Mouse (Mus musculus): ENCODE data around the gene E130208F15Rik. TPM values are rescaled to one million over a fixed set of nuclear protein-coding genes. Genes with fewer than 3 reads are reported as not detected.

Gene E130208F15Rik
- polyA plus RNA-seq, 1 experiment from 2014 or later = not detected

DNA sequence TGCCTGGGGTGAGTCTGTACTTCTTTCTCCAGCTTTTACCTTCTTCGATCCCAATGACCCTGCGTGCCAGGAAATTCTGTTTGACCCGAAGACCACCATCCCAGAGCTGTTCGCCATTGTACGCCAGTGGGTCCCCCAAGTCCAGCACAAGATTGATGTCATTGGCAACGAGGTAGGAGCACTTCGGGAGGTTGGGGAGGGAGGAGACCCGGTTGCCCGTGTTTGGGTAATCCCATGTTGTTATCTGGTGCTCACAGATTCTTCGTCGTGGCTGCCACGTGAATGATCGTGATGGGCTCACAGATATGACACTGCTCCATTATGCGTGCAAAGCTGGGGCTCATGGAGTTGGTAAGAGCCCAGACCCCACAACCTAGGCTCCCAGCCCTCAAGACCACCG is 24.7 kb upstream of the E130208F15Rik start:
- no peaks in the 10 kb centered on the region for H3K9me3 ChIP-seq (ENCODE audit: control insufficient read depth, low read length)
- H3K36me3 ChIP-seq (ENCODE audit: control insufficient read depth, insufficient read depth, low read length) = 0 out of 2 replicates have a peak, but pooled peaks cover 2% of the 10 kb centered on the region
- TF ChIP-seq EP300 (optimal IDR thresholded peaks at IDR 0.05) (no peak), CTCF (IDR thresholded peaks at IDR 0.05; ENCODE audit: low read depth) (no peak)
- WGBS = 94% methylated on average over 15 of the region's 15 CpGs
- H3K4me2 ChIP-seq (replicated peaks; ENCODE audit: low read depth) = no peak overlapping the region
- no peaks in the 10 kb centered on the region for H3K27me3 ChIP-seq (ENCODE audit: control insufficient read depth, insufficient read depth, low read length)
- H3K4me1 ChIP-seq (replicated peaks; ENCODE audit: control insufficient read depth, insufficient read depth) = no peaks in the 10 kb centered on the region
- no peak overlapping the region for H3K27ac ChIP-seq (replicated peaks)
- H3K4me3 ChIP-seq (ENCODE audit: low read depth, low read length) = no peak overlapping the region
- H3K9ac ChIP-seq (ENCODE audit: low read length) = no peak overlapping the region
- ATAC-seq (ENCODE audit: low FRiP score, low TSS enrichment) = no peak
- DNase-seq (ENCODE audit: low spot score) = no peak

- Histone ChIP-seq H3K4me3 (ENCODE audit: low read depth, low read length) (no peak overlapping the region), H3K9me3 (ENCODE audit: control insufficient read depth, low read length) (no peaks in the 10 kb centered on the region), H3K27ac (replicated peaks) (no peak overlapping the region), H3K36me3 (ENCODE audit: control insufficient read depth, insufficient read depth, low read length) (0 out of 2 replicates have a peak, but pooled peaks cover 2% of the 10 kb centered on the region), H3K4me2 (replicated peaks; ENCODE audit: low read depth) (no peak overlapping the region), H3K27me3 (ENCODE audit: control insufficient read depth, insufficient read depth, low read length) (no peaks in the 10 kb centered on the region), H3K4me1 (replicated peaks; ENCODE audit: control insufficient read depth, insufficient read depth) (no peaks in the 10 kb centered on the region), H3K9ac (ENCODE audit: low read length) (no peak overlapping the region)
- DNase-seq (ENCODE audit: low spot score) (no peak), ATAC-seq (ENCODE audit: low FRiP score, low TSS enrichment) (no peak)
- WGBS = 78% methylated on average over 16 of the region's 16 CpGs
- TF ChIP-seq CTCF (IDR thresholded peaks at IDR 0.05; ENCODE audit: low read depth) (no peak), EP300 (optimal IDR thresholded peaks at IDR 0.05) (no peak)
These were observed 24.3 kb upstream of the E130208F15Rik start for GRCm38 (mm10) chr7:30297266-30297665.

- H3K4me3 ChIP-seq (ENCODE audit: low read depth, low read length) = no peak overlapping the region
- no peaks in the 10 kb centered on the region for H3K27me3 ChIP-seq (ENCODE audit: control insufficient read depth, insufficient read depth, low read length)
- H3K36me3 ChIP-seq (ENCODE audit: control insufficient read depth, insufficient read depth, low read length) = peaks cover 5% of the 10 kb centered on the region; the same call in 1 of the 2 replicates
- peak; percentile 34 for DNase-seq (ENCODE audit: low spot score)
- H3K4me2 ChIP-seq (replicated peaks; ENCODE audit: low read depth) = no peak overlapping the region
- WGBS = 54% methylated on average over 3 of the region's 3 CpGs
- no peak overlapping the region for H3K27ac ChIP-seq (replicated peaks)
- H3K9ac ChIP-seq (ENCODE audit: low read length) = no peak overlapping the region
- no peak for ATAC-seq (ENCODE audit: low FRiP score, low TSS enrichment)
- H3K4me1 ChIP-seq (replicated peaks; ENCODE audit: control insufficient read depth, insufficient read depth) = no peaks in the 10 kb centered on the region
- no peaks in the 10 kb centered on the region for H3K9me3 ChIP-seq (ENCODE audit: control insufficient read depth, low read length)
- TF ChIP-seq EP300 (optimal IDR thresholded peaks at IDR 0.05) (no peak), CTCF (IDR thresholded peaks at IDR 0.05; ENCODE audit: low read depth) (peak; percentile 76)
These were observed 20.6 kb upstream of the E130208F15Rik start for GRCm38 (mm10) chr7:30300914-30301313.

DNA sequence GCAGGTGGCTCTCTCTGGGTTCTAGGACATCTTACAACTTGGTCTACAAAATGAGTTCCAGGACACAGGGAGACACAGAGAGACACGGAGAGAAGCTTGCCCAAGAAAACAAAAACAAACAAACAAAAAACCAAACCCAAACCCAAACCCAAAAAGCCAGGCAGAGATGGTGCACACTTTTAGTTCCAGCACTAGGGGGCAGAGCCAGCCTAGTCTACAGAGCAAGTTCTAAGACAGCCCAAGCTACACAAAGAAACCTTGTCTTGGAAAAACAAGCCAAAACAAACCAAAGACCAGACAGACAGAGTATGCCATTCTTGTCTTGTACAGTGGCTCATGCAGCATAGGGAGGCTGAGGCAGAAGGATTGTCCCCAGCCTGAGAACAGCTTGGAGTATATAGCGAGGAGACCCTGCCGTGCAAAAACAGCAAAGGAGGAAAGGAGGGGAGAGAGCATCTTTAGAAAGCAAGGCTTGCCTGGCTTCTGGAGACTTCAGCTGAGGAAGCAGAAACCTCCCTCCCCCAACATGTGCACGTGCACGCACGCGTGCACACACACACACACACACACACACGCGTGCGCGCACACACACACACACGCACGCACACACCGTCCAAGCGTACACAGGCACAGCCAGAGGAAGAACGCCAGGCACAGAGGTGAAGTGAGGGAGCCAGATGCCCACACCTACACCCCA is 15.3 kb upstream of the E130208F15Rik start:
- no peak for DNase-seq (ENCODE audit: low spot score)
- Histone ChIP-seq H3K9ac (ENCODE audit: low read length) (no peak overlapping the region), H3K27me3 (ENCODE audit: control insufficient read depth, insufficient read depth, low read length) (no peaks in the 10 kb centered on the region), H3K27ac (replicated peaks) (no peak overlapping the region), H3K4me3 (ENCODE audit: low read depth, low read length) (no peak overlapping the region), H3K36me3 (ENCODE audit: control insufficient read depth, insufficient read depth, low read length) (peaks cover 3% of the 10 kb centered on the region; the same call in 1 of the 2 replicates), H3K4me1 (replicated peaks; ENCODE audit: control insufficient read depth, insufficient read depth) (0 out of 2 replicates have a peak, but pooled peaks cover 3% of the 10 kb centered on the region), H3K4me2 (replicated peaks; ENCODE audit: low read depth) (no peak overlapping the region), H3K9me3 (ENCODE audit: control insufficient read depth, low read length) (no peaks in the 10 kb centered on the region)
- peak; percentile 65 for TF ChIP-seq CTCF (IDR thresholded peaks at IDR 0.05; ENCODE audit: low read depth)
- no peak for TF ChIP-seq EP300 (optimal IDR thresholded peaks at IDR 0.05)
- WGBS = 86% methylated on average over 16 of the region's 16 CpGs
- ATAC-seq (ENCODE audit: low FRiP score, low TSS enrichment) = no peak

DNA sequence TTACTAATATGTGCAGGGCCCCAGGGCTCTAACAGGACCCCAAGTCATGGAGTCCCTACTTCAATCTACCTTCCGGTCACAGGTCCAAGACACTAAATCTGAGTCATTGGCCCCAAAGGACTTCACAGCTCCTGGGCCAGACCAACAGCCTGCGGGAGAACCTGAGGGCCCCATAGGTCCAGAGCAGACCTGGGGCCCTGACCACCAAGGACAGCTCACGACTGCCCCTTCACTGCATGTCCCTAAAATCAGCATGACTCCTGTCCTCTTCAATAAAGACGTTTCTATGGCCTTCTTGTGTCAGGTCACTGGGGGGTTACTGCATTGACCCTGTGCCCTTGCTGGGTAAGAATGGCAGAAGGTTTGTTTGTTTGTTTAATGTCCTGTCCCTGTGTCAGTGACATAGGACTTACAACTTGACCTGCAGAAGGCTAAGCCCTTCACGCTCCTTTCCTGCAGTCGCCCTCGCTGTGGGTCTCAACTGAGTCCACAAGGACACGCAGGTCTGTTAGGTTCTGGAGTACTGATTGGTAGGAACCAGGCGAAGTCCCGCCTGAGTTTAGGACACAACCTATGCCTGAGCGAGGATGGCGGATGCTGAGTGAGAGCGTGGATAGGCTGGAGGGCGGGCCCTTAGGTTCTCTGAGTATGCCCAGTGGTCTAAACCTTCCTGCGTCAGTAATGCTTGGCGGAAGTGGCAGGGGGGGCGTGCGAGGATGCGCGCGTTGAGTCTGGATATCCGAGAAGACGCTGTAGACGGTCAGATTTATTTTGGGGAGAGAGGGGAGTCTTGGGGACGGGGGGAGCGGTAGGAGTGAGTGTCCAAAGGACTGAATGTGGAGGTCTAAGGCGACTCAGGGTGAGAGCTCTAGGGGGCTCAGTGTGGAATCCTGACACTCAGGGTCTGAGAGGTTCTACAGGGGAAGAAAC is 13.2 kb upstream of the E130208F15Rik start, which contains the start of gene Alkbh6:
Gene Alkbh6, plus strand, starts transcription at position 642 of the 930 bp plus-strand sequence.
- H3K36me3 ChIP-seq (ENCODE audit: control insufficient read depth, insufficient read depth, low read length) = peaks cover 3% of the 10 kb centered on the region; the same call in 1 of the 2 replicates
- peak within 1 kb of the TSS; percentile 62 for H3K4me2 ChIP-seq (replicated peaks; ENCODE audit: low read depth)
- H3K9ac ChIP-seq (ENCODE audit: low read length) = peak within 1 kb of the TSS; percentile 65
- peak; percentile 20 for TF ChIP-seq CTCF (IDR thresholded peaks at IDR 0.05; ENCODE audit: low read depth)
- TF ChIP-seq EP300 (optimal IDR thresholded peaks at IDR 0.05) = no peak
- H3K4me1 ChIP-seq (replicated peaks; ENCODE audit: control insufficient read depth, insufficient read depth) = 0 out of 2 replicates have a peak, but pooled peaks cover 3% of the 10 kb centered on the region
- H3K4me3 ChIP-seq (ENCODE audit: low read depth, low read length) = peak within 1 kb of the TSS; percentile 69
- H3K9me3 ChIP-seq (ENCODE audit: control insufficient read depth, low read length) = no peaks in the 10 kb centered on the region
- ATAC-seq (ENCODE audit: low FRiP score, low TSS enrichment) (peak; percentile 99), DNase-seq (ENCODE audit: low spot score) (peak; percentile 94)
- H3K27me3 ChIP-seq (ENCODE audit: control insufficient read depth, insufficient read depth, low read length) = no peaks in the 10 kb centered on the region
- 0 out of 2 replicates have a peak within 1 kb of the TSS, but pooled peaks have one; percentile 30 for H3K27ac ChIP-seq (replicated peaks)
- WGBS = 4% methylated on average over 27 of the region's 27 CpGs
